Mouse (Mus musculus): Measurements from ENCODE around the gene Rbbp8nl. TPM values are rescaled to one million over a fixed set of nuclear protein-coding genes. Genes with fewer than 3 reads are reported as not detected.

Gene Rbbp8nl
- polyA plus RNA-seq (2016; fragmentation: Nextera tagmentation; extraction: Ambion mirVana), result 0.16 and 0.68 TPM in 2 replicates

DNA sequence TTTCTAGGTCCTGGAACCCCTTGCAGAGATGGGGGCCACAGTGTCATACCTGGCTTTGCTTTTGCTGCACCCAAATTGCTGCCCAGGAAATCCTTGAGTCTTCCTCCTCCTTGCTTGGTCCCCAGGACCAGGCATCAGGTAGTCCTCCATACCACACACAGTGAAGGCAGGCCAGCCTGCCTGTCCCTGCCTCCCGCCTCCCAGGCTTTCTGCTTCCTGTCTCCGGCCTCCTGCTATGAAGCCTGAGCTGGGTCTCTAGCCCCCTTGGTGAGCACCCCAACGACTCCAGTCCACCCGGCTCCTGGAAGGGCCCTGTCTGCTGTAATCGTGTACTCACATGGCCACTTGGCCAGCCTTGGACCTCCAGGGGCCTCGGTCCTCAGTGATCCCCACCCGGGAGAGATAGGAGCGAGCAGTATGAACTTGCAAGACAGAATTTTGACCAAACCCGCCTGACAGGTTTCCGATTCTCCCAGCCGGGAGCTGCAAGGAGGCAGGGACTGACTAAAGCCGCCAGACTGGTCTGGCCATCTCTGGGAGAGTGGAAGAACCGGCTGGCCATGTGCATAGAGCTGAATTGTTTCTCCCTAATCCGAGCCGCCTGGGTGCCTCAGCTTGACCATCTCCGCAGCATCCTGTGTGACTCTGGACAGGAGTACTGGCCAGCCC lies at the start of gene Rbbp8nl:
Gene Rbbp8nl, minus strand, starts transcription at position 440 of the 669 bp plus-strand sequence.
- WGBS, result 44% methylated on average over 16 of the region's 16 CpGs
- DNase-seq (ENCODE audit: low spot score), result no peak
- Histone ChIP-seq H3K9me3 (no peaks in the 10 kb centered on the region), H3K36me3 (no peaks in the 10 kb centered on the region), H3K27me3 (ENCODE audit: insufficient read depth, poor library complexity, severe bottlenecking) (no peaks in the 10 kb centered on the region), H3K4me1 (peaks cover 37% of the 10 kb centered on the region), H3K27ac (peak within 1 kb of the TSS; percentile 67), H3K4me3 (peak within 1 kb of the TSS; percentile 6)

DNA sequence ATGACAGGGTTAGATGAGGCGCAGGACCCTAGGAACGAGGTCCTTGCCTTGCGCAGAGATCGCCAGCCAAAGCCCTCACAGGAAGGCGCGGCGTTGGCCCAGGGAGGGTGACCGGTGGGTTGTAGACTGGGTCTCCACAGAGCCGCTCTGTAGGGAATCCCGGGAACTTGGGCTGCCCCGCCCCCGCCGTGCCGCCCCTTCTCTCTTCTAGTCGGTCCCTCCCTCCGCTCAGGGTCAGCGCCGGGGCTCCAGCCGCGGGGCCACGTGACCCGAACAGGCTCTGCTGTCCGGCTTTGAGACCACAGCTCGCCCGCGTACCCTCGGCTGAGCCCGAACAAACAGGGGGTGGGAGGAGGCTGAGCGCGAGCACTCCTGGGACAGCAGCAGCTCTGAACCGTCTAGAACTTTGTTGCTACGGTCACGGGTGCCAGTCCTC lies 44.9 kb upstream of the Rbbp8nl start, which contains the start of gene Gata5:
Gene Gata5, minus strand, starts transcription at position 149 of the 436 bp plus-strand sequence.
- Histone ChIP-seq H3K4me1 (peaks cover 76% of the 10 kb centered on the region), H3K36me3 (peaks cover 26% of the 10 kb centered on the region), H3K9me3 (no peaks in the 10 kb centered on the region), H3K27ac (peak within 1 kb of the TSS; percentile 97), H3K27me3 (ENCODE audit: insufficient read depth, poor library complexity, severe bottlenecking) (peaks cover 13% of the 10 kb centered on the region; the same call in 1 of the 2 replicates), H3K4me3 (peak within 1 kb of the TSS; percentile 92)
- WGBS, result under 1% methylated on average over 33 of the region's 33 CpGs
- DNase-seq (ENCODE audit: low spot score), result peak; percentile 97

DNA sequence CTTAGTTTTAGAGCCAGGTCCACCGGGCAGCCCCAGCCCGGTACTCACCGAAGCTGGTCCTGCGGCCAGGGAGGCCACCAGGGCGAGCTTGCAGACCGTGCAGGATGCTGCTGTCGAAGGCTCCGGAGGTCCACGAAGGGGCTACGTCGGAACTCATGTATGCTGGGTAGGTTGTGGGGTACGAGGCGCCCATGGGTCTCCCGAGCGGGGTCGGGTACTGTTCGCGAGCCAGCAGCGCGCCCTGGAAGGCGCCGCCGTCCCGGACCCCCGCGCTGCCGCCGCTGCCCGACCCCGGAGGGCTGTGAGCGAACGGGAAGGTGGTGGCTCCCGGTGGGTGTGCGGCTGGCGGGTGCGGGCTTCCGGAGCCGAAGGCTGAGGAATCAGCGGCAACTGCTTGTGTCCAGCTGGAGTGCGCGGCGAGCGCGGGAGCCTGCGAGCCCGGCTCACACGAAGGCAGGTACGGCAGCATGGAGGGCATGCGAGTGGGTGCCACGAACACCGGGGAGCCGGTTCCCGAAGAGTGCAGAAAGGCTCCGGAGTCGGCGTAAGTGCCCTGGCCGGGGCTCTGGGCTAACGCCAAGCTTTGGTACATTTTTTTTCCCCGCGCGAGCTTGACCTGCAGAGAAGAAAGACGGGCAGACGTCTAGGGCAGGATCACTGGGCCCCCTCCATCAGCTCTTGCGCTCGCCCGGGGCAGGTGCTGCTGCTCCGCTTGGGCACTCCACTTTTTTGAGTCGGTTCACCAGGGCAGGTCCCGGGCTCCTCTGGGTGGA lies 44.3 kb upstream of the Rbbp8nl start:
- peak overlapping the region; percentile 92 for H3K4me3 ChIP-seq
- peaks cover 76% of the 10 kb centered on the region for H3K4me1 ChIP-seq
- H3K27me3 ChIP-seq (ENCODE audit: insufficient read depth, poor library complexity, severe bottlenecking), result peaks cover 13% of the 10 kb centered on the region; the same call in 1 of the 2 replicates
- H3K9me3 ChIP-seq, result no peaks in the 10 kb centered on the region
- no peak for DNase-seq (ENCODE audit: low spot score)
- under 1% methylated on average over 69 of the region's 69 CpGs for WGBS
- H3K36me3 ChIP-seq, result peaks cover 32% of the 10 kb centered on the region
- H3K27ac ChIP-seq, result peak overlapping the region; percentile 97

DNA sequence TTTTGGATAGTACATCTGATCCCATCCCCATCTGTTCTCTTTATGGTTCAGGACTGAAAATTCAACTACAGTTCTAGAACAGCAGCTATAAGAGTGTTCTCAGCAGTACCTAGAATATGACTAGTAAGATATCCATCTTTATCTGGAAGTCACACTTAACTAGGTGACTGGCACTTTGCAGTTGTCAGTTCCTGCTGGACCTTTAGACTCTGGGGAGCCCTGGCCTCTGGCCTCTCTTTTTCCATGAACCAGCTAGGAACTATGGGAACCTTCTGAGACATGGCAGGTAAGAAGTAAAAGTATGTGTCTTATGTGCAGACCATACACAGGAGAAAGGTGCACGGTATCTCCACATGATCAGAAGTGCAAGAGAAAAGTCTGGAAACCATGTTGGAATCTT lies 39.8 kb upstream of the Rbbp8nl start:
- WGBS, result 95% methylated on average over 1 of the region's 1 CpGs

DNA sequence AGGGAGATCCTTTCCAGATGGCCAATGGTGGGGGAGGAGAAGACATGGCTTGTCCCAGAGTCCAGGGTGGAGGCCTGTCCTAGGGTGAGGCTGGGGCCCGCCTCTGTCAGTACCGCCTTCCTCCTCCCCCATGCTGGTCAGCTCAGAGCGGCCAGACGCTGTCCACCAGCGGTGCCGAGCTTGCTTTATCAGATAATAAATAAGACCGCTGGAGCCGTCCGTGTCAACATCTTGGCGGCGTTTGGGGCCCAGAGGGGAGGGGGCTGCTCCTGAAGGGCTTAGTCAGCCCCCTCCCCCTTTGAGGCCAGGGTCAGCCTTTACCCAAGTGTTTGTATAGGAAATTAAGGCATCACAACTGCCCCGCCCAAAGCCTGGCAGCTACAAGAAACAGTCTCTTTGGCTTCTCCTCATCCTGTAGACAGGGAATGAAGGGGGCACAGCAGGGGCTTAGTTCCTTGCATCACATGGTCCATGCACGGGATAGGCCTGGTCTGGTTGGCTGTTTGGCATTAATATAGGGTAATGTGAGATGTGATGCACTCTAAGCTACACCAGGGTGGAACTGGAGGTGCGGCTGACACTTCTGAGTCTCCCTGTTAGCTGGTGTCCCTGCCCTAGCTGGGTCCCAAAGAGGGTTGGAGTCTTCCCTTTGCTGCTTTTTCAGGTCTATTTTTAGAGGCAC lies 33.1 kb upstream of the Rbbp8nl start:
- Histone ChIP-seq H3K36me3 (peaks cover 37% of the 10 kb centered on the region), H3K4me3 (peak overlapping the region; percentile 43), H3K27ac (peak overlapping the region; percentile 83), H3K4me1 (peaks cover 79% of the 10 kb centered on the region), H3K27me3 (ENCODE audit: insufficient read depth, poor library complexity, severe bottlenecking) (no peaks in the 10 kb centered on the region), H3K9me3 (no peaks in the 10 kb centered on the region)
- 4% methylated on average over 14 of the region's 14 CpGs for WGBS
- DNase-seq (ENCODE audit: low spot score), result peak; percentile 89

More for the DNA sequence above, 39.8 kb upstream of the Rbbp8nl start:
- H3K4me3 ChIP-seq, result peak overlapping the region; percentile 92; the same call in 1 of the 2 replicates
- DNase-seq (ENCODE audit: low spot score), result no peak
- 0 out of 2 replicates have a peak overlapping the region, but pooled peaks have one; percentile 36 for H3K27ac ChIP-seq
- H3K27me3 ChIP-seq (ENCODE audit: insufficient read depth, poor library complexity, severe bottlenecking), result peaks cover 13% of the 10 kb centered on the region; the same call in 1 of the 2 replicates
- peaks cover 77% of the 10 kb centered on the region for H3K36me3 ChIP-seq
- no peaks in the 10 kb centered on the region for H3K9me3 ChIP-seq
- peaks cover 70% of the 10 kb centered on the region for H3K4me1 ChIP-seq

DNA sequence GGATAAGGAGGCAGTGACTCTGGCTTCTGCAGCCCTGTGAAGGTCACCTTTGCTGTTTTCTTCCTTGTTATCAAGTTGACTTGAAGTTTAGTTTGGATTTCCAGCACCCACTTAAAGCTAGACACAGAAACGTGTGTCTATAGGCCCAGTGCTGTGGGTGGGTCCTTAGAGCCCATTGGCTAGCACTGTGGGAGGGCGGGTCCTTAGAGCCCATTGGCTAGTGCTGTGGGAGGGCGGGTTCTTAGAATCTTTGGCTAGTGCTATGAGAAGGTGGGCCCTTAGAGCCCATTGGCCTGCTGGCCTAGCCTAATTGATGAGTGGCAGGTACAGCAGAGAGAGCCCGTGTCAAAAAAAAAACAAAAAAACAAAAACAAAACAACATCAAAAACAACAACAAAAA lies 30.5 kb upstream of the Rbbp8nl start:
- no peak overlapping the region for H3K4me3 ChIP-seq
- peak overlapping the region; percentile 86; the same call in 1 of the 2 replicates for H3K27ac ChIP-seq
- H3K4me1 ChIP-seq, result peaks cover 77% of the 10 kb centered on the region
- H3K36me3 ChIP-seq, result peaks cover 11% of the 10 kb centered on the region
- WGBS, result 60% methylated on average over 4 of the region's 4 CpGs
- no peaks in the 10 kb centered on the region for H3K9me3 ChIP-seq
- DNase-seq (ENCODE audit: low spot score), result no peak
- H3K27me3 ChIP-seq (ENCODE audit: insufficient read depth, poor library complexity, severe bottlenecking), result no peaks in the 10 kb centered on the region

DNA sequence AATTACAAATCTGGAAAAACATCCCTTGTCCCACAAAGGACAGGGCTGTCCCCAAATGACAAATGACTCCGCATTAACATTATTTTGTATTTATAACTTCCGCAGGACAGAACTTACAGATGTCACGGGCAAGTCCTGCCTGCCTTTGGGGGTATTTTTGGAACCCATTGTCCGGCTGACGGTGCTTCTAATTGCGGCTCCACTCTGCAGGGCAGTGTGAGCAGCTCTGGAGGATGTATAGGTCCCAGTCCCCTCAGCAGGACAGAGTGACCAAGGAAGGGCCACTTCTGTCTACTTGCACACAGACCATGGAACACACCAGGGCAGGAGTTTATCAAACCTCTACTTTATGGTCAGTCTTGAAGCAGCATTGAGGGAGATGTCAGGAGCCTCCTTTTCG lies 27.9 kb upstream of the Rbbp8nl start:
- 55% methylated on average over 7 of the region's 7 CpGs for WGBS
- no peak overlapping the region for H3K4me3 ChIP-seq
- H3K9me3 ChIP-seq, result no peaks in the 10 kb centered on the region
- peak overlapping the region; percentile 86 for H3K27ac ChIP-seq
- H3K4me1 ChIP-seq, result peaks cover 52% of the 10 kb centered on the region
- DNase-seq (ENCODE audit: low spot score), result no peak
- no peaks in the 10 kb centered on the region for H3K36me3 ChIP-seq
- no peaks in the 10 kb centered on the region for H3K27me3 ChIP-seq (ENCODE audit: insufficient read depth, poor library complexity, severe bottlenecking)

DNA sequence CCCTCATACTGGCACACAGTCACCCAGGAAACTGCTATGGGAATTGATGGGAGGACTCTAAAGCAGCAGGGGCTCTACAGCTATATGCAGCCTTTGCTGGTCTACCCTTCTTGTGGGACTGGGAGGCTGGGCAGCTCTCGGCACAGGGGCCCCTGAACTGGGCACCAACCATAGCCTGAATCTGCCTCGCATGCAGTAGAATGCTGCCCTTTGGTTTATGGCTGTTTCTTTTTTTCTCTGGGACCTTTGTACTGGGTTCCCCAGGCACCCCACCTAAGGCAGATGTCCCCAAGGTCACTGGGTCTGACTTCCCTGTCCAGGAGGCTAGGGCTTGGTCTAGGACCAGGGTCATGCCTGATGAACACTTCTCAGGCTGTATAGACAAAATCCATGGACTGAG lies 24.6 kb upstream of the Rbbp8nl start:
- Histone ChIP-seq H3K27ac (peak overlapping the region; percentile 43; the same call in 1 of the 2 replicates), H3K9me3 (no peaks in the 10 kb centered on the region), H3K4me1 (peaks cover 53% of the 10 kb centered on the region), H3K4me3 (no peak overlapping the region), H3K27me3 (ENCODE audit: insufficient read depth, poor library complexity, severe bottlenecking) (no peaks in the 10 kb centered on the region), H3K36me3 (no peaks in the 10 kb centered on the region)
- WGBS, result 94% methylated on average over 2 of the region's 2 CpGs
- DNase-seq (ENCODE audit: low spot score), result no peak

DNA sequence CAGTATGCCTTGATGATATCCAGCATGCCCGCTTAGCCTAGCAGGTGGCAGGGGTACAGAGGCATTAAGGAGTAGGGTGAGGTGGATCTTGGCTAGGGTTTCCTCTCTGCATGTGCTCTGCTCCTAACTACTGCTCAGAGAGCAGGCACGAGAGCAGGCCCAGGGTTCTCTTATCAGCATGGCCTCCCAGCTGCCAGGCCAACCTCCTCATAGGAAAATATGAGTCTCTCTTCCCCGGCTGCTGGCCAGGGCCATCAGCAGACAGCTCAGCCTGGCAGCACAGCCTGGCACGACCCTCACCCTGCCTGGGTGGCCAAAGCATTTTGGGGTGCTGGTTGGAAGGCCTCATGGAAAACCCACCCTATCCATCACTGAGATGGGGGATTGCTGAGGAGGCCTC lies 21.5 kb upstream of the Rbbp8nl start:
- peak overlapping the region; percentile 76 for H3K27ac ChIP-seq
- no peak for DNase-seq (ENCODE audit: low spot score)
- no peaks in the 10 kb centered on the region for H3K27me3 ChIP-seq (ENCODE audit: insufficient read depth, poor library complexity, severe bottlenecking)
- no peaks in the 10 kb centered on the region for H3K36me3 ChIP-seq
- H3K4me1 ChIP-seq, result peaks cover 47% of the 10 kb centered on the region
- WGBS, result 39% methylated on average over 4 of the region's 4 CpGs
- no peaks in the 10 kb centered on the region for H3K9me3 ChIP-seq
- H3K4me3 ChIP-seq, result no peak overlapping the region

DNA sequence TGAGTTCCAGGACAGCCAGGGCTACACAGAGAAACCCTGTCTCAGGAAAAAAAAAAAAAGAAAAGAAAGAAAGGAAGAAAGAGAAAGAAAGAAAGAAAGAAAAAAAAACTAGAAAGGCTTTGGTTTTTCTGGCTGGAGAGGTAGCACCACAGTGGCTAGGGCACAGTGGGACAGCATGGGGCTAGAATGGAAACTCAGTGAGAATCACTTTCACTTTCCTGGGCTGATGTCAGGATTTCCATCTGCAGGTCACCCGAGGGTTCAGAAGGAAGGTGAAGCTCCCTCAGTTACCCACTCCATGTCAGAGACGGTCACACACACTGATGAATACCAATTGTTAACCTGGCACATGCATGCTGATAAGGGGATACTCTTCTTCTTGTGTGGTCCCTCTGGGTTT lies 18.0 kb upstream of the Rbbp8nl start:
- H3K4me1 ChIP-seq, result peaks cover 58% of the 10 kb centered on the region
- peak overlapping the region; percentile 11; the same call in 1 of the 2 replicates for H3K27ac ChIP-seq
- DNase-seq (ENCODE audit: low spot score), result no peak
- no peaks in the 10 kb centered on the region for H3K9me3 ChIP-seq
- no peak overlapping the region for H3K4me3 ChIP-seq
- H3K27me3 ChIP-seq (ENCODE audit: insufficient read depth, poor library complexity, severe bottlenecking), result no peaks in the 10 kb centered on the region
- H3K36me3 ChIP-seq, result no peaks in the 10 kb centered on the region
- 38% methylated on average over 2 of the region's 2 CpGs for WGBS

DNA sequence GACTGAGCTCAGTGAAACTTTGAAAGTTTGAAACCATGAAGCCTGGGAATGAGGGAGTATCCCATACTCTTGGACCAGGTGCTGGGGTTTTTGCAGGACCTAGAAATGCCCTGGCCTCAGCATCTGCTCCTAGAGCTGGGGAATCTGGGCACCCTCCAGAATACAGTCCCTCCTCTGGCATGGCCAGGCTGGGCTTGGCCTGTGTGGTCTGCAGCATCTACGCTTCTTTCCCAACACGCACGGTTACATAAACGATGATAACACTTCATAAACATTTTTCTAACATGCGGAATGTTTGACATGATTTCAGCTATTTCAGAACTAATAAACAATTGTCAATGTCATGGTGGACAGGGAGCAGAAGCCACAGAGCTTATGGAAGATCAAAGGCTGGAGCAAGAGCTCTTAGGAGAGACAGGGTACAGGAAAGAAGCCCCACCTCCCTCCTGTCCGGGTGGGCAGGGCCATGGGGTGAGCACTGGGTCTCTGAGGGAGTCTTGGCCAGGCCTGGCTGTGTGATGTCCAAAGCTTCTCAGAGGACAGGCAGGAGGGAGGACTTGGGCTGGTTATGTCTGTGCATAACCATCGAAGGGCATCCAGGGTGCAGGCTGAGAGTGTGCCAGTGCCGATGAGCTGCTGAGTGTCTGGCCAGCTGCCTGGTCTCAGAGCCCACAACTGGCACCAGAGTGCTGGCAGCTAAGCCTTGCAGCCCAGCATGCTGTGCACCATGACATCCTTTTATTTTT lies 16.9 kb upstream of the Rbbp8nl start:
- H3K9me3 ChIP-seq, result no peaks in the 10 kb centered on the region
- no peak overlapping the region for H3K4me3 ChIP-seq
- peaks cover 51% of the 10 kb centered on the region for H3K4me1 ChIP-seq
- peak overlapping the region; percentile 29; the same call in 1 of the 2 replicates for H3K27ac ChIP-seq
- H3K36me3 ChIP-seq, result no peaks in the 10 kb centered on the region
- no peaks in the 10 kb centered on the region for H3K27me3 ChIP-seq (ENCODE audit: insufficient read depth, poor library complexity, severe bottlenecking)
- DNase-seq (ENCODE audit: low spot score), result no peak
- WGBS, result 80% methylated on average over 8 of the region's 8 CpGs

DNA sequence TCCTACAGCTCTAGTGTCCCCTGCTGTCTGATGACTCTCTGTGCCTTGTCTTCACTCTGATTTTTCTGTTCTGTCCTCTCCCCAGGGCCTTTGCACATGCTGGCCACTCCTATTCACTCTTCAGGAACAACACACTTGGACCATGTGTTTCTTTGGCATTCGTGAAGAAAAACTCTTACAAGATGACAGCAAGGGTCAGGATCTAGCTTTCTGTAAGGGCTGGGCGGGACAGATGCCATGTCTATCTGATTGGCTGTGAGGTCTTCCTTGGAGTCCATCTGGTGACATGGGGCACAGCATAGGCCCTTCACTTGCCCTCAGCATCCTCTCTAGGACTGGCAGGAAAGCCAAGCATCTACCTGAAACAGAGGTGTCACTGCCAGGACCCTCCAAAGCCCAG lies 16.3 kb upstream of the Rbbp8nl start:
- Histone ChIP-seq H3K4me3 (no peak overlapping the region), H3K4me1 (peaks cover 50% of the 10 kb centered on the region), H3K27ac (no peak overlapping the region), H3K36me3 (no peaks in the 10 kb centered on the region), H3K27me3 (ENCODE audit: insufficient read depth, poor library complexity, severe bottlenecking) (no peaks in the 10 kb centered on the region), H3K9me3 (no peaks in the 10 kb centered on the region)
- DNase-seq (ENCODE audit: low spot score), result no peak
- 76% methylated on average over 2 of the region's 2 CpGs for WGBS
